Mouse (Mus musculus) neural tube, embryonic 11.5 days (tissue): ENCODE measurements around the gene Mob4. TPM values are rescaled to one million over a fixed set of nuclear protein-coding genes. Genes with fewer than 3 reads are reported as not detected.

Experiments
- polyA plus RNA-seq: library from polyadenylated mRNA; unstranded; fragments of >200 nt; fragmentation: Nextera tagmentation; extraction: Ambion mirVana; gene quantifications from 2 replicates; pipeline ENCODE4 v1.2.1, GENCODE M21; 2014

The Mob4 gene
- polyA plus RNA-seq, 1 experiment from 2014 or later, result 141 TPM

Other genes with a start within 250 kb of the Mob4 start
- gene Ankrd44, start 204.8 kb upstream of the Mob4 start, polyA plus RNA-seq, result 13.3 and 14.5 TPM in 2 replicates
- 336 and 339 TPM in 2 replicates for gene Sf3b1, start 103.8 kb upstream of the Mob4 start, polyA plus RNA-seq
- gene Coq10b, start 78.5 kb upstream of the Mob4 start, polyA plus RNA-seq, result 30.6 and 31.9 TPM in 2 replicates
- gene Hspe1, start 43.1 kb upstream of the Mob4 start, polyA plus RNA-seq, result 404 and 440 TPM in 2 replicates
- gene Hspd1, start 43.0 kb upstream of the Mob4 start, polyA plus RNA-seq, result 389 and 397 TPM in 2 replicates
- 12.3 and 14.2 TPM in 2 replicates for gene Rftn2, start 95.6 kb downstream of the Mob4 start, polyA plus RNA-seq
- gene Mars2, start 105.9 kb downstream of the Mob4 start, polyA plus RNA-seq, result 2.6 and 3.6 TPM in 2 replicates
- 0.49 TPM in 1 of 2 replicates, not detected in the other for gene Boll, start 232.2 kb downstream of the Mob4 start, polyA plus RNA-seq